Mouse (Mus musculus): ENCODE data around the gene Hs6st1.
A peak's percentile ranks its signal among the peaks of the same experiment; 100 is the strongest.
"Not testable (repeated sequence)": the region's sequence is repeated elsewhere in the genome, so short reads cannot be mapped to it uniquely, and the experiment has no call there.

The Hs6st1 gene

DNA sequence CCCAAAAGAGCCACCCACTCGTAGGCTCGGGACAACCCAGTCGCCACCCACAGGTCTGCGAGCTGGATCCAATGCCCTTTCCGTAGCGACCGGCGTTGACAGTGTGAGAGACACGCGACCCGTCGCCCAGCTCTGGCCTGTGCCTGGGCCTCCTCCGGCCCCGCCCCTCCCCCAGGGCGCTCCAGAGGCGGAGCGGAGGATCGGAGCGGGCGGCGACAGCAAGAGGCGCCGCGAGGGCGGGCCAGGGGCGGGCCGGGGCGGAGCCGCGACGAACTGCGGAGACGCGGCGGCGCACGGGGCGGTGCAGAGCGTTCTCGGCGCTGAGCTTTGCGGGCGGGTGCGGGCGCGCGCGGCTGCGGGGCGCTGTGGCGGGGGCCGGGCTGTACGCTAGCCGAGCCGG is at the start of gene Hs6st1:
Hs6st1 (plus strand) TSS at position 325 of the 400 bp plus-strand sequence.
- peak; percentile 91 for DNase-seq (ENCODE audit: low read depth, low spot score)

DNA sequence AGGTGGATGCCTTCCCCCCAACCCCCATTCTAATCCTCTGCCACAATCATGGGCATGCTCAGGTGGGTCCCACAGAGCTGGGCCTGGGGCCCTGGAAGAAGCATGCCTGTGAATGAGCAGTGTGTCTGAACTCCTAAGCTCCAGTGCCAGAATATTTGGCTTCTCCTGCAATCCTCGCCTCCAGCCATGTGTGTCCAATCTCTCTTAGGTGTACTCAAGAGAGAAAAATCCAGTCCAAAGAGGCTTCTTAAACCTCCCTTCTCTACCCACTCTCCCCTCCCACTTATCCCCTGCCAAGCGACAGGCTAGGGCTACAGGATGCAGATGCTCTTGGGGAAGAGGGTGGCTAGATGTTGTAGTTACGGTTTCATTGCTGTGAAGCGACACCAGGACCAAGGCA is 49.6 kb upstream of the Hs6st1 start:
- no peak for DNase-seq (ENCODE audit: low read depth, low spot score)

DNA sequence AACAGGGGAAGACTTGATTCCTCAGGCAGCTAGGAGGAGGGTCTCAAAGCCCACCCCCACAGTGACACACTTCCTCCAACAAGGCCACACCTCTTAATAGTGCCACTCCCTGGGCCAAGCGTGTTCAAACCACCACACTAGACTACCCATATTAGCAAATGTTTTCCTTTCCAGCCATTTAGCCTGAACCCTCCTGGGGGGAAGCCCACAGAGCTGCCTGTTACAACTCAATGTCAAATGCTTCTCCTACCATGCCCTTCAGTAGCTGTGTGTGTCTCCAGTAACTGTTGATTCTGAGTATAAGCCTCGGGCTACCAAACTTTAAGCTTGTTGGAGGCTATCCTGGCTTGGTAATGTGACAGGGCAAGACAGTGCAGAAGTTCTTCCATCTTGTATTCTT is 49.0 kb upstream of the Hs6st1 start:
- no peak for DNase-seq (ENCODE audit: low read depth, low spot score)

DNA sequence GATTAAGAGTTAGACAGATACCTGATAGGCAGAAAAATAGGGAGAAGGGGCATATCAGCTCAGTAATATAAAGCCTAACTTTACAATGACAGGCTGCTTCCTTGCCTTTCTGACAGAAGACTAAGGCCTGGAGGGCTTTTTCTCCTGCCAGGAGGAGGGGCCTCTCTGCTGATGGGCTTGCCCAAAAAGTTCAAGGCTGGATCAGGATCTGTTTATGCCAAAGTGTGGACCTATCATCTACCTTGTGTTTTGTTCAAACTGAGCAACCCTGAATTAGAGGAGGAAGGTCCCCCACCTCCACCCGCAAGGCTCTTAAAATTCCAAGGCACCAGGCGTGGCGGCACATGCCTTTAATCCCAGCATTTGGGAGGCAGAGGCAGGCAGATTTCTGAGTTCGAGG is 47.9 kb upstream of the Hs6st1 start:
- no peak for DNase-seq (ENCODE audit: low read depth, low spot score)

DNA sequence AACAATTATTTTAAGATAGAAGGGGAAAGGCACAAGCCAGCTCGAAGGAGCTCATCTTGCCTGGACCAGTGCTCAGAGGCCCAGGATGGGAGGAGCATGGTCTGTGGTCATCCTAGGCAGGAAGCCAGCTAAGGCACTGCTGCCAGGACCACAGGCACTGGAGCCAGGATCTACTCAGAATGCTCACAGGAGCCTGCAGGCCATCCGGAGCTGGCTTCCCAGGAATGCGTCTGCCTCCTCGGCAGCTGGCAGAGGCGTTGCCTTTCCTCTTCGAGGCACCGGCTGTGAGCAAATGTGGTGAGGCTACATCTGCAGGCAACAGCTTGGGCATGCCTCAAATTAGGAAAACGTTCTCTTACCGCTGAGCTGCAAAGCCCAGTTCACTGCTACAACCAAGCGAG is 37.8 kb upstream of the Hs6st1 start:
- DNase-seq (ENCODE audit: low read depth, low spot score): no peak

DNA sequence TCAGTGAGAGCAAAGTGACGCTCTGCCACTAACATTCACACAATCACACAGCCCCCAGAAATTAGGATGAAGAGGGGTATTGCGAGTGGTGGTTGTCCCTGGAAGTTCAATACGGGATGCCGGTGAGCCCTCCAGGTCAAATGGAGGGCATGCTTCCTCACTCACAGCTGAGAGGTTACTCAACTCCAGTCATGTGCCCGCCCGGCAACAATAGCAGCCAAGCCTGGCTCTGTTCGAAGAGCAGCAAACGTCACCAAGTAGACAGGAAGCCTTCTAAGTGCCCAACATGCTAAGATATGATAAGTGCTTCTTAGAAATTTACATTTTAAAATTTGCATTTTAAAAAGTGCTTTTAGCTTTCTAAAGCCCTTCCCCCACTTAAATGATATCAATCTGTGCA is 29.4 kb upstream of the Hs6st1 start:
- DNase-seq (ENCODE audit: low read depth, low spot score): no peak

DNA sequence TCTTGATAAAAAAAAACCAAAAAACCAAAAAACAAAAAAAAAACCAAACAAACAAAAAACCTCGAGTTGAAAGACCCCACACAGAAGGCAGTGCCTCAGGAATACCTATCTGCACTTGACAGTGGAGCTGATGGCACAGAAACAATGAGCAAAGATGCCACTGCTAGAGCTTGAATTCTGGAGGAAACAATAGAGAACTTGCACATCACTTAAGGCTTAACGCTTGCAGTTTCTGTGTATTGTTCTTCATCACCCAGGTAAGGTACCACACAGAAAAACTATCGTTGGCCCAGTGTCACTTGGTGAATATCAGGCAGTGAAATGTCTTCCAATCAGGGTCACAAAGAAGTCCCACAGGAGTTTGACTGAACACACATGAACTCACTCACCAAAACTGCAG is 26.1 kb upstream of the Hs6st1 start:
- no peak for DNase-seq (ENCODE audit: low read depth, low spot score)

DNA sequence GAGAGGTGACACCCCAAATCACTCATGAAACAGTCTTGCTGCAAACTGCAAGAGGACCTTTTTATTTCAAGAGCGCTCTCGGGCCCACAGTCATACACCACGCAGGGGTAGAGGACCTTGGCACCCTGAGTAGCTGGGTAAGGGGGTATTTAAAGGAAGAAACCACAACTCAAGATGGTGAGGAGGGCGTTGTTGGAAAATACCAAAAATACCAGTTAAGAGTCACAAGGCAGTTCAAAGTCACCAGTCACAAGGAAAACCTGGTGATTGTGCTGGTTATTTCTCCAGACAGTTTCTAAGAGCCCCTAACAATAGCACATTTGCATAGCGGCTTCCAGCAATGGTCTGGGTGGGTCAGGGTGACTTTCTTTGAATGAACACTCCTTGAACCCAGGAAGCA is 24.4 kb upstream of the Hs6st1 start:
- not testable (repeated sequence) for DNase-seq (ENCODE audit: low read depth, low spot score)

DNA sequence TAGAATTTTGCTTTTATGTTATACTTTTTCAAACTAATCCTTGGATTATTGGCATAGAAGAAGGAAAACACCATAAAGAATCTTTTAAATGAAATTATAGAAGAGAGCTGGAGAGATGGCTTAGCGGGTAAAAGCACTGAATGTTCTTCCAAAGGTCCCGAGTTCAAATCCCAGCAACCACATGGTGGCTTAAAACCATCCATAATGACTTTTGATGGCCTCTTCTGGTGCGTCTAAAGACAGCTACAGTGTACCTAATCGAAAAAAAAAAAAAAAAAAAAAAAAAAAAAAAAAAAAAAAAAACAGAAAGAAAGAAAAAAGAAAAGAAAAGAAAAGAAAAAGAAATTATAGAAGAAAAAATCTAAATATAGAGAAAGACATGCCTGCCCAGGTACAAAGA is 23.9 kb upstream of the Hs6st1 start:
- DNase-seq (ENCODE audit: low read depth, low spot score): no peak

DNA sequence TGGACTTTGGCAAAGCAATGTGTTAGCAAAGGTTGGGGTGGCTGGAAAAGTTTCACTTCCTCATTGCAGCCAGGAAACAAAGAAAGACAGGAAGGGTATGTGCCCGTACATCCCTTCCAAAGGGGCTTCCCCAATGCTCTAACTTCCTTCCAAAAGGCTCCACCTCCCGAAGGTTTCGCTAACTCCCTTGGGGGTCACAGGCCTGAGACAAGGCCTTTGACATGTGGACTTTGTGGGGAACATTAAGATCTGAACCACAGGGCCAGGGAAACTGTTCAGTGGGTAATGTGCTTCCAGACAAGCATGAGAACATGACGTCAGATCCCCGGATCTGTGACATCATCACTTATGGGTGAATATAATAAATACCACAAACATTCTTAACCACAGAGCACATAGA is 15.5 kb upstream of the Hs6st1 start:
- DNase-seq (ENCODE audit: low read depth, low spot score): no peak

DNA sequence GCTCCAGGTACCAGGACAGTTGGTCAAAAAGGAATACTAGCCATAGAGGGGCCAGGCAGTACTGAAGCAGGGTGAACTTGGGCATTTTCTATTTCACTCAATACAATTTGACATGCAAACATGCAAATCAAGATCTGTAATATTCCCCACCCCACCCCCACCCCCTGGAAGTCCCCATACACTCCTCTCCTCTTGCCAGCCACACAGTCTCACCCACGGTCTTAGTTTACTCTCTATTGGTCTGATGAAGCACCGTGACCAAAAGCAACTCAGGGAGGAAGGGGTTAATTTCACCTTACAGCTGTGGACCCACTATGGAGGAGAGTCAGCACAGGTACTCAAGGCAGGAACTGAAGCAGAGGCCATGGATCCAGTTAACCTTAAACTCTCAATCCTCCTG is 14.6 kb upstream of the Hs6st1 start:
- no peak for DNase-seq (ENCODE audit: low read depth, low spot score)

DNA sequence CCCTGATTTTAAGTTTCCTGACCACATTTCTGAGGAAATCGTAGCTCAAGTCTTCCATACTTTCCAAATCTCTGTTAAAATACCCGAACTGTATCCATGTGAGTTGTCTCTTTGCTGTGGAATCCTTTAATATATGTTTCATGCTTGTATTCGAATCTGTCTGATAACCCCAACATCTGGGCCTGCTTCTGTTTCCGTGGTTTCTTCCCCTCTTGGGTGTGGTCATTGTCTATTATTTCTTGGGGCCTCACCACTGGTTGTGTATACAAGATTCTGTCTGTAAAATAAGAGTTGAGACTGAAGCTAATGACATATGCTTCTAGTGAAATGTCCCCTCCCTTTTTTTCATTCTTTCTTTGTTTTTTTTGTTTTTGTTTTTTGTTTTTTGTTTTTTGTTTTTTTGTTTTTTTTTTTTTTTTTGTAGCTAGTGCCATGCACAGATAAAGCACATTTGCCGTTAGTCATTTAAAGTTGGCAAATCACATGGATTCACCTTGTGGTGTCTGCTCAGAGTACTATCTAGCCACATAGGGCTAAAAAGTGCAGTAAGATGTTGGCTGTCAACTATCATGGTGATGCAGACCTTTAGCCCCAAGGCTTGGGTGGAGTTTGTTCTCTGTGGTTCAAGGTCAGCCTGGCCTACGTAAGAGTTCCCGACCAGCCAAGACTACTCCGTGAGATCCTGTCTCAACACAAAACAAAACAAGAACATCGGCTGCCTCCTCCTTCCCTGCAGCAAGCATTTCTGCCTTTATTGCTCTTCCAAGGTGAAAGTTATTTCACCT is 13.8 kb upstream of the Hs6st1 start:
- DNase-seq (ENCODE audit: low read depth, low spot score): no peak

DNA sequence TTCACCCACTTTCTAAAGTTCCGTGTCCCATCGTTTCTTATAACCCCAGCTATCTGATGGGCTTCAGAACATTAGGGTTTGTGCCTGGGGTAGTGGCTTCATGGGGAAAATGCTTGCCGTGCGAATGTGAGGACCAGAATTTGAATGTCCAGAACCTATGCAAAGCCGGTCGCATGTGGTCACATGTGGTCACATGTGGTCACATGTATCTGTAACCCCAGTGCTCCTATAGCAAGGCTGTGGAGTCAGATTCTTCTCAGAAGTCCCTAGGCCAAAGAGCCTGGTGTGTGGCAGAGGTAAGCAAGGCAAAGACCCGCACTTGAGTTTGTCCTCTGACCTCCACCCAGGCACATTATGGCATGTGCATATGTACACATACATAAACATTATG is 13.2 kb upstream of the Hs6st1 start:
- DNase-seq (ENCODE audit: low read depth, low spot score): no peak

DNA sequence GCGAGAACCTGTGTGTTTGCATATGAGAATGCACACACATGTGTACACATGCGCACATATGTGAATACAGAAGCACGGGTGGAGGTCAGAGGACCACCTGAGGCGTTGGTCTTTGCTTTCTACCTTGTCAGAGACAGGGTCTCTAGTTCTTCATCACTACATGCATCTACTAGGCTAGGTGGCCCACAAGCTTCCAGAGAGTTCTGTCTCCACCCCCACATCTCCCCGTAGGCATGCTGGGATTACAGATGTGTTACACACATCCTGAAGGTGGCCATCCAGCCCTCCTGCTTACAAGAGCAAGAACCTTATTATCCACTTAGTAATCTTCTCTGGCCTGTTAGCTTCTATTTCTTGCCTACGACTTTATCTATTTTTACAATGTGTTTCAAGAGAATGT is 8.8 kb upstream of the Hs6st1 start:
- no peak for DNase-seq (ENCODE audit: low read depth, low spot score)

DNA sequence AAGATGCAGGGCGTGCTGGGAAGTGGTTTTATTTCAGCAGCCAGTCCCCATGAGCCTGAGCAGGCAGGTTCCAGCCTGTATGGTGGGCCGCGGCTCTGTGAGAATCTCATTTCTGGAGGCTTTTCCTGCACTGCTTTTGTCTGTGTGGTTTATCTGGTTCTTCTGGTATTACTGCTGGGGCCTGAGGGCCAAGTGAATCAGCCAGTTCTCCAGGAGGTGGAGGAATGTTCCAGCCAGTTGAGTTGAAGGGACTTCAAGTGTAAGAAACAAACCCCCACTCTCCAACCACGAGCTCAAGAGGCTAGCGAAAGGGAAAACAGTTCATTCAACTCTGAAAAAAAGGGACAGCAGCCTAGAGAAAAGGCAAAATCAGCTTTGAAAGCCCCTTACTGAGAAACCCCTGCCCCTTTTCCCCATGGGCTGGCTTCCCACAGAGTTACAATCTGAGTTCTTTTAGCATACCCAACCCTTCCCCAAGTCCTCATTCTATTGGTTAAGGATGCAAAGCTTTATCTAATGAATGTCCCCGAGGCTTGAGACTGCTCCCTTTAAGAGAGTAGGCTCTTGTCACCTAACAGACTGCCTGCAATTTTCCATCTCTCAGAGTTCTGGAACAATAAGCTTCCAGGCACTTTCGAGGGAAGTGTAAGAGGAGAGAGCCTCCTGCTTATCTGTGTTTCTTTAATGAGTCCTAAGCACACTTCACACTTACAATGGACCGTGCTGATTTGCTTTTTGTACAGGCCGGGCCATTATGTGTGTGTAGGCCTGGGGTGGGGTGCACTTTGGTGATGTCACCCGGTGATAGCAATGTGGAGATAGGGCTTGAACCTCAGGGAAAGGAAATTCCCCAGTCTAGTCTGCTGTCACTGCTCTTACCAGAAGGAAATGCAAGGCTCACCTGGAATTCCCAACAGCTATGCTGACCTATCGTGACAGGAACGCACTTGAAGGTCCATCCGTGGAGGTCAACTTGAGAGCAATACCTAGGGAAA is 7.9 kb upstream of the Hs6st1 start:
- DNase-seq (ENCODE audit: low read depth, low spot score): no peak

DNA sequence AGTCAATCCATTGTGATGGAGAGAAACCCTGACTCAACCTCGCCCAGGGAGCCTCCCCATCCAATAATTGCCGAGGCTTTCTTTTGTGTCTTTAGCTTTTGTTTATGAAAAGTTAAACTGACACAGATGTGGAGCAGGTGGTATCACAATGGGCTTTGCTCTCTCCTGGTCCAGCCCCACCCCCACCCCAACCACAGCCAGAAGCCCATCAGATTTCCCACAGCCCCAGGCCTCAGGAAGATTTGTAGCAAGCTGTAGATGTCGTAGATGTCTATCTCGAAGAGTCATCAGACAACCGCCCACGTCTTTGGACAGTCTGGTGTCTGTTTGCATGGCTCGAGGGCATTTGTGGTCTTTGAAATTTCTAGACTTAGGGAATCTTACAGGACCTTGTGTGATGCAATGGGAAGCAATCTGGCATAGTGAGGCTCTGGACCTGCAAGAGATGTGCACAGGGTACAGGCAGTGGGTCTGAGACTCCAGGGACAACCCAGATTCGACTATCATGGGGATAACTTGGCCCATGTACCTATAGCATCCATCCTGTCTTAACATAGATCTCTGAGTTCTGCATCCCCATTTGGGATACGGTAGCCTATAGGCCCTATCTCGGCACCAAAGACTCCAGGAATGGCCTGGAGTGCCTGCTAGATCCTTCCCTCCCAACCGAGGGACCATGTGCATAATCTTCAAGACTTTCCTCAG is 6.8 kb upstream of the Hs6st1 start:
- no peak for DNase-seq (ENCODE audit: low read depth, low spot score)

DNA sequence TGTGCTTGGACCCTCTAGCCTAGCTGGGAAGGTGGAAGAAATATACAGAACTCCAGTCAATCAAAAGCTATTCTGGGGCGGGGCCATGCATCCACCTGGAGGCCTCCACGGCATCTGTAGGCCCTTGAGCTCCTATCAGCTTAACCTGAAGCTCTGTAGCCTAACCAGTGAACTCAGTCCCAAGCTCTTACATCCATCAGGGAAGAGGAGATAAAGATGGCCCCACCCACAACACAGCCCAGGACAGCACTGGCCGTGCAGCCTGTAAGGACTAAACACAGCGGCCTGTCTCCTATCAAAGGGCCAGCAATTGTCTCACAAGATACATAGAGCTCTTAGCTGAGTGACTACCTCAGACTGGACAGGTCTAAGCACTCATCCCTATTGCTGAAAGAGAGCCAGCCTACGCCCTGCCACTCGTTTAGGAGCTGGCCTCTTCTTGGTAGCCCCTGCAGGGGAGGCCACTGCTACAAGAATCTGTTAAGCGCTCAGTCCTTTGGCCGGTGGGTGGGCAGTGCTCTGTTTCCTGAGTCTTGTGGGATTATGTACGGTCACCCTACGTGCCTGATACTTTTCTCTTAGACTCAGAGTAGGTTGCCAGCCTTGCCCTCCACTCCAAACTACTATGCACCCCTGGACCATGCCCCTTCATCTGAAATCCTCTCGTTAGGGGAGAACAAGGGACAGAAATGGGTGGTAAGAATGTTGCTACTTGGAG is 6.0 kb upstream of the Hs6st1 start:
- DNase-seq (ENCODE audit: low read depth, low spot score): no peak

DNA sequence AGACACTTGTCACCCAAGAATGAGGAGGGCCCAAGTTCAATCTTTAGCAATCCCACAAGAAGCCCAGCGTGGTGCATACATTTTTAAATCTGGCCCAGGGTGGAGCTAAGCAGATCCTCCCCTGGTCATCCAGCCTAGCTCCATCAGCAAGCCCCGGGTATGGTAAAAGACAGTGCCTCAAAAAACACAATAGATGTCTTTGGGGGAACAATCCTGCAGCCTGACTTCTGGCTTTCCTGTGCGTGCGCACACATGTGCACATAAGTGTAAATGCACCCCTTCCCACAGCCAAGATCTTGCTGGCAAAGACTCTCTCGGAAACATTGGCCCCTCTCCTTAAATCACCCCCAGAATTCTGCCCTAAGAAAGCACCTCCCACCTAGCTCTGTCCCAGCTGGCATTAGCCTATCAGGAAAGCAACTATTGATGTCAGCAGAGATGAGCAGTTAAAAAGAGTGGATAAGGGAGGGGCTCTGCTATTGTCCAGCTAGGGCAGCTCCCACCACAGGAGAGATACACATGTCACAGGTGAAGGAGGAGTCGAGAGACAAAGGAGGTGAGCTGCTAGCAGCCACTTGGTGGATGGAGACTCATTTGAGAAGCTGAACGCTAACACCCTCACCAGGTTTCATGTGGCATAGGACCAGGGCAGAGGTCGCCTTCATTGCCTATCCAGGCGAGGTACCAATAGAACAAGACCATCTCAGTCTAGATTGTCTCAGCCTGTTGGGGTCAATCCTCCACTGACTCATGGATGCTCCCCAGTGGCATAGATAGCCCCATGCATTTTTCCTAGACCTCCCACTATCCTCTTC is 5.2 kb upstream of the Hs6st1 start:
- DNase-seq (ENCODE audit: low read depth, low spot score): no peak

DNA sequence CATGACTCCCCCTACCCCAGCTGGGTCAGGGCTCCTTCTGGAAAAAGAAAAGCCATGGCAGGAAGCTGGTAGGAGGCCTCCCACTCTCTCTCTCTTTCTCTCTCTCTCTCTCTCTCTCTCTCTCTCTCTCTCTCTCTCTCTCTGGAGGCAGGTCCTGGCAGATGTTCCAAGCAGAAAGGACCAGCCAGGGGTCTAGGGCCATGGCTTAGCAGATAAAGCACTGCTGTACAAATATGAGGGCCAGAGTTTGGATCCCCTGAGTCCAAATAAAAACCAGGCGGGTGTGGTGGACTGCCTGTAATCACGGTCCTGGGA is 4.6 kb upstream of the Hs6st1 start:
- DNase-seq (ENCODE audit: low read depth, low spot score): no peak

DNA sequence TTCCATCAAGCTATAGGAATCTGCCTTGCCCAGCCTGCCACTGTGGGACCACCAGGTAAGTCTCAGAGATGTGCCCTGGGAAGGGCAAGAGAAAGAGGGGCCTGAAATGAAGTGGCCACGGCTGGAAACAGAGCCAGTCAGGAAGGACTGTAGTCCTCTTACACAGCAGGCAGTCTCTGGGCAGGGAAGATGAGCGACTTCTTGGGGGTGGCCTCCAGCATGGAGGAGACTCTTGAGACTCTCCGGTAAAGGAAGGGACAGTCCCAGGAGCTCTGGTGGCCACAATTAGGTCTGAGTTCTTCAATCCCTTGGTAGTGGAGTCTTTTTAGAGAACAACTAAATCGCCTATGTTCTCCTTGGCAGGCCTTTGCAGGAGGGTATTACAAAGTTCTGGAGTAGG is 4.0 kb upstream of the Hs6st1 start:
- DNase-seq (ENCODE audit: low read depth, low spot score): no peak

All from retina, postnatal 7 days (tissue).